Mouse (Mus musculus) T-helper 1 cell (primary cell): ENCODE results near the gene Cdh13.

Source experiments
- in situ Hi-C: fragments of 300-600 bp; cut with MboI, MseI; formaldehyde crosslinking; loops from one replicate; pipeline ENCODE4 v1.15.1; 2025; ENCODE audit warnings: high pct_unique_total_duplicates

The Cdh13 gene

GRCm38 (mm10) chr8:118283600-118284111, at the start of gene Cdh13:
Gene Cdh13 (plus strand): TSS chr8:118283733.
- in situ Hi-C loops: loop anchor here (25.0 kb wide), 1 partner anchor 571 kb away; the partner anchor contains the start of gene Hsd17b2

GRCm38 (mm10) chr8:118235626-118236025, 47.9 kb upstream of the Cdh13 start:
- in situ Hi-C loops: loop anchor here (10.0 kb wide), 1 partner anchor 301 kb away; no protein-coding TSS in a partner anchor

GRCm38 (mm10) chr8:118237150-118237620, 46.3 kb upstream of the Cdh13 start:
- in situ Hi-C loops: loop anchor here (10.0 kb wide), 1 partner anchor 302 kb away; no protein-coding TSS in a partner anchor

- in situ Hi-C loops: loop anchor here (10.0 kb wide), 1 partner anchor 303 kb away; no protein-coding TSS in a partner anchor
Observed at GRCm38 (mm10) chr8:118238156-118238555, 45.4 kb upstream of the Cdh13 start.

GRCm38 (mm10) chr8:118239186-118239585, 44.3 kb upstream of the Cdh13 start:
- in situ Hi-C loops: loop anchor here (10.0 kb wide), 1 partner anchor 304 kb away; no protein-coding TSS in a partner anchor

GRCm38 (mm10) chr8:118249319-118249718, 34.2 kb upstream of the Cdh13 start:
- in situ Hi-C loops: no loop called here

- in situ Hi-C loops: no loop called here
Observed at GRCm38 (mm10) chr8:118249923-118250322, 33.6 kb upstream of the Cdh13 start.

- in situ Hi-C loops: no loop called here
Observed at GRCm38 (mm10) chr8:118263117-118263516, 20.4 kb upstream of the Cdh13 start.

- in situ Hi-C loops: no loop called here
Observed at GRCm38 (mm10) chr8:118270751-118271402, 12.7 kb upstream of the Cdh13 start.

- in situ Hi-C loops: no loop called here
Observed at GRCm38 (mm10) chr8:118272493-118272892, 11.0 kb upstream of the Cdh13 start.

GRCm38 (mm10) chr8:118274243-118274642, 9.3 kb upstream of the Cdh13 start:
- in situ Hi-C loops: no loop called here

- in situ Hi-C loops: loop anchor here (25.0 kb wide), 1 partner anchor 562 kb away; the partner anchor contains the start of gene Hsd17b2
Observed at GRCm38 (mm10) chr8:118274688-118275087, 8.8 kb upstream of the Cdh13 start.

GRCm38 (mm10) chr8:118284112-118285029, 838 bp downstream of the Cdh13 start:
- in situ Hi-C loops: loop anchor here (25.0 kb wide), 1 partner anchor 572 kb away; the partner anchor contains the start of gene Hsd17b2

GRCm38 (mm10) chr8:118285596-118286281, 2.2 kb downstream of the Cdh13 start:
- in situ Hi-C loops: loop anchor here (25.0 kb wide), 1 partner anchor 573 kb away; the partner anchor contains the start of gene Hsd17b2

GRCm38 (mm10) chr8:118286282-118287180, 3.0 kb downstream of the Cdh13 start:
- in situ Hi-C loops: loop anchor here (25.0 kb wide), 1 partner anchor 574 kb away; the partner anchor contains the start of gene Hsd17b2

- in situ Hi-C loops: loop anchor here (25.0 kb wide), 1 partner anchor 575 kb away; the partner anchor contains the start of gene Hsd17b2
Observed at GRCm38 (mm10) chr8:118287496-118287895, 4.0 kb downstream of the Cdh13 start.

GRCm38 (mm10) chr8:118288259-118288952, 4.9 kb downstream of the Cdh13 start:
- in situ Hi-C loops: loop anchor here (25.0 kb wide), 1 partner anchor 576 kb away; the partner anchor contains the start of gene Hsd17b2

- in situ Hi-C loops: loop anchor here (25.0 kb wide), 1 partner anchor 577 kb away; the partner anchor contains the start of gene Hsd17b2
Observed at GRCm38 (mm10) chr8:118289091-118289490, 5.6 kb downstream of the Cdh13 start.

GRCm38 (mm10) chr8:118289525-118289924, 6.0 kb downstream of the Cdh13 start:
- in situ Hi-C loops: loop anchor here (25.0 kb wide), 1 partner anchor 577 kb away; the partner anchor contains the start of gene Hsd17b2
